Mouse (Mus musculus): ENCODE measurements around the gene Olfr295. TPM values are rescaled to one million over a fixed set of nuclear protein-coding genes. Genes with fewer than 3 reads are reported as not detected.

Olfr295 gene
- not detected for total RNA-seq (2022)

DNA sequence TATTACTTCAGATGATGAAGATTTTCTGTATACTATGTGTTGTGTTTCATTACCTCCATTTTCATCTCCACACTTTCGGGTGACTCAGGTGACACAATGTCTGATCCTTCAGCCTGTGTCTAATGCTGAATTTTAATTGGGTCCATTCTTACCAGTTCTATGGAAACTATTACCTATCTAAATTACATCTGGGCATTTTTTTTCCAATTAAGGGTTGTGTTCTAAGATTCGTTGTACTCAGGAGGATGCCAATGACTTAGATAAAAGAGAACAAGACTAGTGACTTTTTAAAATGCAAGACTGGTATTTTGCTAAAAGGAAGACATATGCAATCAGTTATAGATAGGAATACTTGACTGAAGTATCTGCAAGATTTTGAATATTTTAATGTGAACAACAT lies at the start of gene Olfr295:
TSS of gene Olfr295 (plus strand) at position 301 of the 400 bp plus-strand sequence.
- DNase-seq: no peak

DNA sequence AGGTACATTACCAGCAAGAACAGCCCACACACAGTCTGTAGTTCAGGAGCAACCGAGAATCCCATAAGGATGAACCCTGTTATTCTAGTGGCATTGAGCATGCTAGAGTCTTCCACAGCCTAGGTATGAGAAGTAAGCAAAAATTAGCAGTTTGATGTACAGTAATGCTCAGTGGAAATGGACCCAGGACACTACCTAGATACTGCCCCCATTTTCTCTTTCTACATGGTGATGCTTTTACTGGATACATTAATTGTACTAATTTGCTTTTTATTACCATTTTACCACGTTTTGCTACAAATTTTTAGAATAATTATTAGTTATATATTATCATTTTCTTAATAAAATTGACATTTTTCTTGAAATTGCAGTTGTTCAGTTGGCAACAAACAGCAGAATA lies 32.9 kb downstream of the Olfr295 start, which contains the start of gene Olfr294:
TSS of gene Olfr294 (minus strand) at position 101 of the 400 bp plus-strand sequence.
- DNase-seq: no peak

Other genes with a start within 250 kb of the Olfr295 start
- not detected for gene Olfr307, start 246.3 kb upstream of the Olfr295 start, total RNA-seq (2022)
- gene Olfr305, start 216.9 kb upstream of the Olfr295 start, total RNA-seq (2022): not detected
- gene Olfr304, start 197.2 kb upstream of the Olfr295 start, total RNA-seq (2022): not detected
- not detected for gene Olfr303, start 186.1 kb upstream of the Olfr295 start, total RNA-seq (2022)
- gene Olfr301, start 180.0 kb upstream of the Olfr295 start, total RNA-seq (2022): not detected
- gene Olfr299, start 123.9 kb upstream of the Olfr295 start, total RNA-seq (2022): not detected
- not detected for gene Olfr298, start 91.4 kb upstream of the Olfr295 start, total RNA-seq (2022)
- not detected for gene Olfr297, start 63.9 kb upstream of the Olfr295 start, total RNA-seq (2022)
- not detected for gene Olfr294, start 32.8 kb downstream of the Olfr295 start, total RNA-seq (2022)
- gene Olfr293, start 65.2 kb downstream of the Olfr295 start, total RNA-seq (2022): not detected
- gene Olfr292, start 104.5 kb downstream of the Olfr295 start, total RNA-seq (2022): not detected
- 1 to 10 TPM; 1.2 to 2.8 (median 1.9) TPM for gene Folh1, start 192.1 kb downstream of the Olfr295 start, total RNA-seq (2022)
- gene Vmn2r77, start 211.2 kb downstream of the Olfr295 start, total RNA-seq (2022): not detected